Mouse (Mus musculus) CH12.LX (cell line): ENCODE measurements around the gene Hipk3.

Experiments used
- CTCF ChIP-seq, 2 experiments: IDR thresholded peaks in 1 of 2; conservative IDR thresholded peaks in 1 of 2; 2 replicates each; pipeline ENCODE4 v1.5.1; 2011 to 2012; ENCODE audit warnings: low read depth in 2 of 2, low read length in 2 of 2, improper control_type of control experiment in 1 of 2, inconsistent platforms in 1 of 2, mild to moderate bottlenecking in 1 of 2, moderate library complexity in 1 of 2
- MAFK ChIP-seq: IDR thresholded peaks from 2 replicates; pipeline ENCODE4 v1.6.1; 2011; ENCODE audit warnings: low read length, improper control_type of control experiment; ENCODE audit not compliant: insufficient replicate concordance
- MAX ChIP-seq: IDR thresholded peaks from 2 replicates; pipeline ENCODE4 v1.6.1; 2011; ENCODE audit warnings: low read length, improper control_type of control experiment
- MXI1 ChIP-seq: IDR thresholded peaks from 2 replicates; pipeline ENCODE4 v1.6.1; 2011; ENCODE audit warnings: mild to moderate bottlenecking, low read depth, low read length, improper control_type of control experiment
- NELFE ChIP-seq: IDR thresholded peaks from 2 replicates; pipeline ENCODE4 v1.6.1; 2011; ENCODE audit warnings: low read depth, low read length, improper control_type of control experiment

- TF ChIP-seq MAFK (no peak), NELFE (no peak), CTCF (conservative IDR thresholded peaks at IDR 0.05 in 1 of 2, IDR thresholded peaks at IDR 0.05 in 1 of 2; ENCODE audit: low read depth in 2 of 2, low read length in 2 of 2) (no peak), MXI1 (no peak), MAX (no peak)
These were observed 25.8 kb downstream of the Hipk3 start for GRCm38 (mm10) chr2:104468419-104468818.
